Mouse (Mus musculus) hindbrain, embryonic 12.5 days (tissue): ENCODE results near the gene Mastl. TPM values are rescaled to one million over a fixed set of nuclear protein-coding genes. Genes with fewer than 3 reads are reported as not detected.

ENCODE experiments used
- ATAC-seq: fragments of 200-750 bp; cut with Nextera tagmentation; 2 replicates; pipeline ENCODE4 v1.8.0; 2017; ENCODE audit warnings: moderate TSS enrichment; ENCODE audit not compliant: low FRiP score
- H3K27ac ChIP-seq: fragments of 300-500 bp; sonication (generic); 2 replicates; pipeline ENCODE4 v1.5.1; 2016; ENCODE audit warnings: mild to moderate bottlenecking
- H3K27me3 ChIP-seq: fragments of 300-500 bp; sonication (generic); 2 replicates; pipeline ENCODE4 v1.6.1; 2016; ENCODE audit warnings: mild to moderate bottlenecking
- H3K36me3 ChIP-seq: fragments of 300-500 bp; sonication (generic); 2 replicates; pipeline ENCODE4 v1.6.1; 2016; ENCODE audit warnings: mild to moderate bottlenecking
- H3K4me1 ChIP-seq: fragments of 300-500 bp; sonication (generic); 2 replicates; pipeline ENCODE4 v1.6.1; 2016
- H3K4me2 ChIP-seq: fragments of 300-500 bp; sonication (generic); replicated peaks from 2 replicates; pipeline ENCODE4 v1.6.1; 2016; ENCODE audit warnings: mild to moderate bottlenecking
- H3K4me3 ChIP-seq: fragments of 300-500 bp; sonication (generic); 2 replicates; pipeline ENCODE4 v1.5.1; 2016; ENCODE audit warnings: mild to moderate bottlenecking
- H3K9ac ChIP-seq: fragments of 300-500 bp; sonication (generic); 2 replicates; pipeline ENCODE4 v1.6.1; 2016; ENCODE audit warnings: mild to moderate bottlenecking, moderate library complexity
- H3K9me3 ChIP-seq: fragments of 300-500 bp; sonication (generic); replicated peaks from 2 replicates; pipeline ENCODE4 v1.6.1; 2016; ENCODE audit warnings: mild to moderate bottlenecking
- WGBS: fragments of 180-500 bp; shearing (Covaris S2); methylation state at CpG from one replicate; pipeline ENCODE4 v1.1.7; 2016; 5-methylcytosine and 5-hydroxymethylcytosine counted together
- polyA plus RNA-seq: library from polyadenylated mRNA; unstranded; fragments of >200 nt; fragmentation: Nextera tagmentation; extraction: Ambion mirVana; gene quantifications from 2 replicates; pipeline ENCODE4 v1.2.1, GENCODE M21; 2016

Mastl gene
- polyA plus RNA-seq, 1 experiment from 2014 or later: 8.1 TPM

DNA sequence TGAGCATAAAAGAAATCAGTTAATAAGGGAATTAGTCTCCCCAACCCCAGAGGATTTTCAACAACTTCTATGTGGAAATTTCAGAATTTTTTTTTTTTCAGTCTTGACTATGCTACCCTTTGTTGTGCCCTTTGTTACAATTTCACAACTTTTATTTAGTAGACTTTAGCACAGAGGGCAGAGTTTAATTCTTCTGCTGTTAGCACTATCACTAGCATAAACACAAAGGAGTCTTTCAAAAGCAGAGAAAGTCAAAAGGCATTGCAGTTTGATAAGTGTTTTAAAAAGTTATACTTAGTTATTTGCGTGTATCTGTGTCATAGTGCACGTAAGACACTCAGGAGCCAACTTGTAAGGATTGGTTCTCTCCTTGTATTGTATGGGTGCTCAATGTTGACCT, 77.2 kb downstream of the Mastl start:
- 98% methylated on average over 2 of the region's 2 CpGs for WGBS
- H3K36me3 ChIP-seq: peaks cover 51% of the 10 kb centered on the region
- H3K4me1 ChIP-seq: no peaks in the 10 kb centered on the region
- H3K4me2 ChIP-seq: no peak overlapping the region
- H3K27ac ChIP-seq: no peak overlapping the region
- H3K27me3 ChIP-seq: no peaks in the 10 kb centered on the region
- no peak overlapping the region for H3K4me3 ChIP-seq
- no peak for ATAC-seq
- no peaks in the 10 kb centered on the region for H3K9me3 ChIP-seq
- no peak overlapping the region for H3K9ac ChIP-seq

DNA sequence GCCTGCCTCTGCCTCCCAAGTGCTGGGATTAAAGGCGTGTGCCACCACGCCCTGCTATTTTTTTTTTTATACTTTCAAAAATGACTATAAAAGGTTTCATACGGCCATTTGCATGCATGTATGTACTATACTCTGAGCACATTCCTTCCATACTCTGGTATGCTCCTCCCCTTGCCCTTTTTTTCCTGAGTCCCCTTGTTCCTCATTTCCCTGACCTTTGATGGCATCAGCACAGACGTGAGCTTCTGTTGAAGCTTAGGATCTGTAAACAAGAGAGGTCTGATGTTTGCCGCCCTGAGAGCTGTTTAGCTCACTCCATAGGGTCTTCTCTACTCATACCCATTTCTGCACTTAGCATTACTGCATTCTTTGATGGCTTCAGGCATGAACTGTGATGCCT, 78.1 kb downstream of the Mastl start:
- WGBS: 93% methylated on average over 5 of the region's 5 CpGs
- Histone ChIP-seq H3K4me3 (no peak overlapping the region), H3K4me2 (no peak overlapping the region), H3K9ac (no peak overlapping the region), H3K36me3 (peaks cover 45% of the 10 kb centered on the region), H3K27me3 (no peaks in the 10 kb centered on the region), H3K27ac (no peak overlapping the region), H3K9me3 (no peaks in the 10 kb centered on the region), H3K4me1 (no peaks in the 10 kb centered on the region)
- no peak for ATAC-seq

DNA sequence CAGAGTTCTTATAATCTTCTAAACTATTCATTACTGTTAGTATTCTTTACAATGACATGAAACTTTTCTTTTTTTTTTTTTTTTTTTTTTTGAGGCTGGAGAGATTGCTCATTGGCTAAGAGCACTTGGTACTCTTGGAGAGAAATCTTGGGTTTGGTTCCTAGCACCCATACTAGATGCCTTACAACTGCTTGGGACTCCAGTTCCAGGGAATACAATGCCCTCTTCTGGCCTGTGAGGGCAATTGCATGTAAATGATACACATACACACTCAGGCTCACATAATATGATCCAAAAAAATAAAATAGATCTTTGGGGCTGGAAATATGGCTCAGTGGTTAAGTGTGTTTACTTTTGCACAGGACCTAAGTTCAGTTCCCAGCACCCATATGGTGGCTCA, 79.0 kb downstream of the Mastl start:
- Histone ChIP-seq H3K36me3 (peaks cover 43% of the 10 kb centered on the region), H3K4me3 (no peak overlapping the region), H3K9ac (no peak overlapping the region), H3K27ac (no peak overlapping the region), H3K4me2 (no peak overlapping the region), H3K27me3 (no peaks in the 10 kb centered on the region), H3K4me1 (no peaks in the 10 kb centered on the region), H3K9me3 (no peaks in the 10 kb centered on the region)
- no peak for ATAC-seq

DNA sequence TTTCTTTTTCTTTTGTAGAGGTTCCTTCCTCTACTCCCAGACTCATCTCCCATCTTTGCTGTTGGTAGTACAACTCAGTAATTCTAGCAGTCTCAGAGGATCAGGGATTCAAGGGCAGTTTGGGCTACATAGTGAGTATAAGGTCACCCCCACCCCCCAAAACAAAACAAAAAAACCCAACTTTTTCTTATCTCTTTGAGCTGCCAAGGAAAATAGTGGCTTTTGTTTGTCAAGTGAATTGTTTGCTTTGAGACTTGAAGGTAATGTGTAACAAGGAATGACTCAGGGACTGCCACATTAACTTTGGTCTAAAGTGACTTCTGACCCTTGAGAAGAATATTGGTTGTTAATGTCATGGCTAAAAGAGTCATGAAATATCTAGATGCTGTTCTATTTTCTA, 80.0 kb downstream of the Mastl start:
- Histone ChIP-seq H3K27ac (no peak overlapping the region), H3K36me3 (peaks cover 34% of the 10 kb centered on the region)
- ATAC-seq: no peak

DNA sequence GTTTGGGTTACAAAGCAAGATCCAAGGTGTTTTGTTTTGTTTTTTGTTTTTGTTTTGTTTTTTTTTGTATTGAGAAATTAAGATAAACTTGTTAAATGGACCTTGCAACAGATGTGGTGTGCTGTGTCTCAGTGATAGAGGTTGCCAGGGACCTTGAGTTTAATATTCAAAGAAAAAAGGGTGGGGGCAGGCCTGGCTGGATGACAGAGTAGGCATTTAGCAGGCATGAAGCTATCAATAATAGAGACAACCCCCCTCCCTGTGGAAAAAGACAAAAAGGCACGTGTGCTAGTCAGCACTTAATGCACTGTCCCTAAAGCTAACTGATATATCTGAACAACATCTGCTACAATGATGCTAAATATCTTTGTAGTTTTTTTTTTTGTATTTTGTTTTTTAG, 84.4 kb downstream of the Mastl start:
- no peak for ATAC-seq
- 0 out of 2 replicates have a peak, but pooled peaks cover 3% of the 10 kb centered on the region for H3K4me1 ChIP-seq
- H3K27me3 ChIP-seq: no peaks in the 10 kb centered on the region
- no peak overlapping the region for H3K4me2 ChIP-seq
- no peak overlapping the region for H3K4me3 ChIP-seq
- 70% methylated on average over 1 of the region's 1 CpGs for WGBS
- H3K9ac ChIP-seq: no peak overlapping the region
- no peaks in the 10 kb centered on the region for H3K9me3 ChIP-seq
- H3K27ac ChIP-seq: no peak overlapping the region
- H3K36me3 ChIP-seq: peaks cover 4% of the 10 kb centered on the region; the same call in 1 of the 2 replicates

More for the DNA sequence above, 80.0 kb downstream of the Mastl start:
- no peaks in the 10 kb centered on the region for H3K9me3 ChIP-seq
- no peaks in the 10 kb centered on the region for H3K4me1 ChIP-seq
- H3K9ac ChIP-seq: no peak overlapping the region
- H3K4me2 ChIP-seq: no peak overlapping the region
- no peaks in the 10 kb centered on the region for H3K27me3 ChIP-seq
- H3K4me3 ChIP-seq: no peak overlapping the region

DNA sequence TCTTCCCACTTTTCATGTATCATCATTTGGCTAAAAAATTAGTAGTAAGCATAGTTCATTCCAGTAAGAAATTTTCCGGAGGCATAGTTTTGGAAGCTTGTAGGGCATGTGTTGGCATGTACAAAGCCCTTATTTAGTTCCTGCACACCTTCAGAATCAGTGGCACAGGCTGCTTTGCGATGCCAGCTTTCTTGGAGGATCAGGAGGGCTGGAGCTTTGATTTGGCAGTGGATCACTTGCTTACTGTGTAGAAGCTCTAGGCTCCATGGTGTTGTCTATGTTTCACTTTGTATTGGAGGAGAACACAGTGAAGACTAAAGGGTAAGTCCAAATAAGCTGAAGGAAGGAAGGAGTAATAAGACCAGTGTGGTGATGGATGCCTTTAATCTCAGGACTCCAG, 85.3 kb downstream of the Mastl start:
- no peaks in the 10 kb centered on the region for H3K27me3 ChIP-seq
- no peak overlapping the region for H3K9ac ChIP-seq
- no peak overlapping the region for H3K27ac ChIP-seq
- no peak for ATAC-seq
- no peak overlapping the region for H3K4me2 ChIP-seq
- no peaks in the 10 kb centered on the region for H3K36me3 ChIP-seq
- no peak overlapping the region for H3K4me3 ChIP-seq
- H3K9me3 ChIP-seq: no peaks in the 10 kb centered on the region
- WGBS: 94% methylated on average over 2 of the region's 2 CpGs
- 0 out of 2 replicates have a peak, but pooled peaks cover 3% of the 10 kb centered on the region for H3K4me1 ChIP-seq

DNA sequence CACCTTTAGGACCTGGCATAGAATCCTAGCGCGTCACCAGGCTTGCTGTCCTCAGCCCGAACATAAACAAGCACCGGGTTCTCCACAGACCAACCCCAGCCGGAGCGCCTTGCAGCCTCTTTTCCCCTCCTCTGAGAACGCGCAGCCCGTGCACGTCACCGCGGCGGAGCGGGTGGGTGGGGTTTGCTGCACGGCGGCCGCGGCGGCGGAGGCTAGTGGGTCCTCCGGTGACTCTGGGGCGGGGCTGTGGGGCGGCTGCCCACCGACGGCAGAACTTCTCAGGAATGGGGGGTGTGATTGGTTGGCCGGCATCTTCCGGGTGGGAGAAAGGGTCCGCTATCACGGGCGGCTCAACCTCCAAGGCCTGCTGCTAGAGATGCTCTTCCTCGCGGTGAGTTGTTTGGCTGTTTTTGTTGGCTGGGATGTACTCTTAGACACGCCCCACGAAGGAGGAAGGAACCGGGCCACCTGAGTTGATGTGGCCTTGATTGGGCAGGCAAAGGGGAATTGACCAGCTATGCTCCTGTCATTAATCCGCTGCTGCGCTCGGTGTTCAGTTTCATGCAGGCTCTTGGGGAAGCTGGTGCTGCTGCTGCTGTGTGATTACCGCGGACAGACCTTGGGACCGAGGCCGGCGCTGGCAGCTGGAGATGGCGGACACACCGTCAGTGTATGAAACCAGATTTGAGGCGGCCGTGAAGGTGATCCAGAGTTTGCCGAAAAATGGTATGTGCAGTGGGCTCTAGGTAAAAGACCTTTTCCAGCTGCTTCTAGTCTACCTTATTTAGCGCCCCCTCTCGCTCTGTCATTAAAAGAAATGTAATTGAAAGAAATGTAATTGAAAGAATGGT, 86.7 kb downstream of the Mastl start:
- Histone ChIP-seq H3K4me2 (peak overlapping the region; percentile 93), H3K36me3 (no peaks in the 10 kb centered on the region), H3K9ac (peak overlapping the region; percentile 86), H3K4me3 (peak overlapping the region; percentile 66), H3K4me1 (0 out of 2 replicates have a peak, but pooled peaks cover 3% of the 10 kb centered on the region), H3K9me3 (no peaks in the 10 kb centered on the region), H3K27me3 (no peaks in the 10 kb centered on the region), H3K27ac (peak overlapping the region; percentile 93)
- peak; percentile 90 for ATAC-seq
- under 1% methylated on average over 50 of the region's 50 CpGs for WGBS

DNA sequence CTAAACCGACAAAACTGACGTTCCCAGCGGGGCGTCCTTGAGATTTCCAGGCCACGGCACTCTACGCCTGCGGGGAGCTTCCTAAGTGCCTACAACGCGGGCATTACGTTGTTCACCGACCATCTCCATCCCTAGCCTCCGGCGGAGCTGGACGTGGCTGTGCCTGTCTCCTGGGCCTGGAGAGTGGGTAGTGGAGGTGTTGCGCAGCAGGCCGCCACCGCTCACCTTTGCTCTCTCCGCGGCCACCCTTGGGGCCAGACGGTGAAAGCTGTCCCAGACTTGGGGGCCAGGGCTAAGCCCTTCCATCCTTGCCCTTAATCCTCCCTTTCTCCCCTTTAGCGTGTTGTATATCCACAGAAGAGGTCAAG, 87.5 kb downstream of the Mastl start:
- H3K27ac ChIP-seq: peak overlapping the region; percentile 93
- no peaks in the 10 kb centered on the region for H3K27me3 ChIP-seq
- peak overlapping the region; percentile 86 for H3K9ac ChIP-seq
- H3K9me3 ChIP-seq: no peaks in the 10 kb centered on the region
- H3K4me1 ChIP-seq: 0 out of 2 replicates have a peak, but pooled peaks cover 3% of the 10 kb centered on the region
- H3K4me3 ChIP-seq: peak overlapping the region; percentile 66
- H3K4me2 ChIP-seq: peak overlapping the region; percentile 93
- no peaks in the 10 kb centered on the region for H3K36me3 ChIP-seq
- under 1% methylated on average over 21 of the region's 21 CpGs for WGBS
- peak; percentile 79 for ATAC-seq

DNA sequence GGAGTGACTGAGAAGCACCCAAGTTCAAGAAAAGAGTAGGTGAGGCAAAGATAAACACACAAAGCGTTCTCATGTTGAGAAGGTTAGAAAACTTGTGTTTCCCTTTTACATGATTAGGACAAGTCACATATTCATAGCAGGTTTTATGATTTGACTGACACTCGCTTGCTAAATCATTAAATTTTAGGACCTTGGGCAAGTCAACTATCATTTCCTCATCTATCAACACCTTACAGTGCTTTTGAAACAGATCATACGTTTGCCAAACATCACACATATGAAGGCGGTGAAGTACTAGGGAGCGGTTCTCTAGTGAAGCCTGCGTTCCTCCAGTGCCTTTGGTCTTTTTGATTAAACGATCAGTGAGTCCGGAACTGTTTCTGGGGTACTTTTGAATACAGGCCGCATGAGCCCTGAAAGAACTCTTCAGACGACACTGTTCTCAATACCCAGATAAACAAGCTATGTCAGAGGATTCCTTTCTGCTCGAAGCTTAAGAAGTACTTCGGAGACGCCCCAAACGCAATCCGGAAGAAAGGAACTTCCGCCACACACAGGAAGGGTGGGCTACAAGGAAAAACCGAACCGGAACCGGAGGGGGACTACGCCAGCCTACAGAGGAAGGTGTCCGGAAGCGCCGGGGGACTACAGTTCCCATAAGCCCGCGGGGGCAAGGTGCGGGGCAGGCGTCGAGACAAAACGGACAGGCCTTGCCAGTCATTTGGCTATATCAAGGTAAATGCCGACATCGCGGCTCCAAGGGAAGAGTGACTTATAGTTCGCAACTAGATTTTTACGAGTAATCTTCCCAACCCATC, 88.1 kb downstream of the Mastl start, which contains the start of gene Acbd5:
Gene Acbd5, plus strand, starts transcription at position 616 of the 818 bp plus-strand sequence.
- ATAC-seq: peak; percentile 96
- Histone ChIP-seq H3K9ac (peak within 1 kb of the TSS; percentile 86), H3K9me3 (no peaks in the 10 kb centered on the region), H3K27ac (peak within 1 kb of the TSS; percentile 93), H3K4me3 (peak within 1 kb of the TSS; percentile 66), H3K4me1 (0 out of 2 replicates have a peak, but pooled peaks cover 3% of the 10 kb centered on the region), H3K36me3 (no peaks in the 10 kb centered on the region), H3K27me3 (no peaks in the 10 kb centered on the region), H3K4me2 (peak within 1 kb of the TSS; percentile 93)
- WGBS: 4% methylated on average over 34 of the region's 34 CpGs

Other genes with a start within 250 kb of the Mastl start
- gene Abi1, start 115.8 kb downstream of the Mastl start, polyA plus RNA-seq: 48.2 and 49.3 TPM in 2 replicates
- 67.9 and 73.0 TPM in 2 replicates for gene Acbd5, start 87.9 kb downstream of the Mastl start, polyA plus RNA-seq
- 82.3 and 90.5 TPM in 2 replicates for gene Yme1l1, start 345 bp upstream of the Mastl start, polyA plus RNA-seq
- not detected in 2 replicates for gene 4931423N10Rik, start 51.5 kb upstream of the Mastl start, polyA plus RNA-seq
- gene Nxph2, start 165.2 kb upstream of the Mastl start, polyA plus RNA-seq: 0.31 and 0.57 TPM in 2 replicates